Mouse (Mus musculus): Measurements from ENCODE around the gene Rps27a. TPM values are rescaled to one million over a fixed set of nuclear protein-coding genes. Genes with fewer than 3 reads are reported as not detected.

Rps27a gene
- total RNA-seq, 2 experiments from 2014 or later, result 405 to 423 TPM

- DNase-seq (ENCODE audit: low spot score in 2 of 2), result peak; percentile 77 to 79
- intact Hi-C loops (cut with DNase I), result loop anchor here (10.0 kb wide), 1 partner anchor 261 kb away; no protein-coding TSS in a partner anchor
Measured at GRCm38 (mm10) chr11:29525988-29526794, 21.7 kb downstream of the Rps27a start, which contains the start of gene Mtif2. Gene Mtif2 (plus strand): TSS chr11:29526408.

GRCm38 (mm10) chr11:29514682-29515412 is 33.1 kb downstream of the Rps27a start, which contains the start of gene Prorsd1:
Gene Prorsd1 (minus strand): TSS chr11:29515033.
- intact Hi-C loops (cut with DNase I), result loop anchor here (10.0 kb wide), 1 partner anchor 140 kb away; the partner anchor contains the start of gene Ccdc88a
- DNase-seq (ENCODE audit: low spot score in 2 of 2), result peak; percentile 70 to 75

GRCm38 (mm10) chr11:29514325-29514681 is 33.6 kb downstream of the Rps27a start:
- no peak for DNase-seq (ENCODE audit: low spot score in 2 of 2)
- intact Hi-C loops (cut with DNase I), result loop anchor here (10.0 kb wide), 1 partner anchor 140 kb away; the partner anchor contains the start of gene Ccdc88a

GRCm38 (mm10) chr11:29512818-29513535 is 34.9 kb downstream of the Rps27a start:
- DNase-seq (ENCODE audit: low spot score in 2 of 2), result no peak
- intact Hi-C loops (cut with DNase I), result loop anchor here (10.0 kb wide), 1 partner anchor 138 kb away; the partner anchor contains the start of gene Ccdc88a

DNA sequence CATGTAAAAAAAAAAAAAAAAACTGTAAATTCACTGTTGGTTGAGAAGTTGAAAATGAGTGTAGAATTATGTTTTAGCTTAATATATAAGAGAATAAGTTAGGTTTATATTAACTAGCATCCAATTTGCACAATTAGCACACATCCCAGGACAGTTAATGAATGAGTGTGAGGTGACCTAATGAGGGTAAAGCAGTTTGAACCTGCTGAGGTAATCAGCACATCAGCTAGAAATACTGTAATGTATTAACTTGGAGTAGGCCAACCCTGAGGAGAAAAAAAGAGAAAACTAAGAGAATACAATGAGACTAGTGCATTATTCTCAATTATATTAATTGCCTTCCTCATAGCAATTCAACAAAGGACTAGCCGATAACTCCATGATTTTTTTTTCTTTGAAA is 38.5 kb downstream of the Rps27a start:
- intact Hi-C loops (cut with DNase I), result no loop called here
- no peak for DNase-seq (ENCODE audit: low spot score in 2 of 2)

DNA sequence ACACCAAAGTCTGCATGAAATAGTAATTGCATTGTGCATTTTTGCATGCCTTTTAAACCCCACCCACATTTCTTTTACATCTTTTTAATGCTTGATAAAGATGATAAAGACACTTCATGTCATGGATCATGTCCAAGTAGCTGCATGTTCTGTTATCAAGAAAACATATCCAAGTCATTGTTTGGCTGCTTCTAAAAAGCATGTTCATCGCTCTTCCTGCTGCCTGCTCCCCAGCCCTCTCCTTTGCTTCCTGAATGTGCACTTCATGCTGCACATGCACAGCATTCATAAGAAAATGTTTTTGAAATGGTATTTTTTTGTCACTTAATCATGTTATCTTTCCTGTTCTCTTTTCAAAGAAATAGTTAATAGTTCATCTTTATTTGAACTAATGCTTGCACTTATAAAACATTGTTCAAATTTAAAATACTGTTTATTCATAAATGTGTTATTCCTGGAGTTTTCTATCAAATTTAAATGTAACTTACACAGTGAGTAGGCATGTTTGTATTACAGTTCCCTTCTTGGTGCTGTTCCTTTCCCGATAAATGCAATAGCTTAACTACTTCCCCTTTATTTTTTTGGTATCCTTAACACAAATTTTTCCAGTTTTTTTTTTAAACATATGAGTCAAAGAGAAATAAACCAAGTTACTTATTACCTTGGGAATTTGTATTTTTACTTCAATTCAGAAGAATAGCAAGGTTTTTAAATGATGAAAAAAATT is 42.8 kb downstream of the Rps27a start:
- intact Hi-C loops (cut with DNase I), result no loop called here
- no peak for DNase-seq (ENCODE audit: low spot score in 2 of 2)

GRCm38 (mm10) chr11:29503948-29504893 is 43.7 kb downstream of the Rps27a start:
- intact Hi-C loops (cut with DNase I), result no loop called here
- no peak for DNase-seq (ENCODE audit: low spot score in 2 of 2)

- no peak for DNase-seq (ENCODE audit: low spot score in 2 of 2)
- intact Hi-C loops (cut with DNase I), result no loop called here
Measured at GRCm38 (mm10) chr11:29496962-29497361, 50.9 kb downstream of the Rps27a start.

Other genes starting within 250 kb of the Rps27a start
- gene Ccdc88a, start 174.5 kb downstream of the Rps27a start, total RNA-seq (2021), result 10 to 100 TPM; 73.9 to 82.0 TPM
- gene Prorsd1, start 33.1 kb downstream of the Rps27a start, total RNA-seq (2021), result 1 to 10 TPM; 2.6 to 4.0 TPM
- 10 to 100 TPM; 33.0 to 41.8 TPM for gene Mtif2, start 21.7 kb downstream of the Rps27a start, total RNA-seq (2021)
- under 1 TPM; 0.15 to 0.48 TPM for gene Clhc1, start 159 bp downstream of the Rps27a start, total RNA-seq (2021)
- gene Rtn4, start 144.8 kb upstream of the Rps27a start, total RNA-seq (2021), result 100 to 1,000 TPM; 639 to 692 TPM